Mouse (Mus musculus): ENCODE measurements around the gene Snrpb. TPM values are rescaled to one million over a fixed set of nuclear protein-coding genes. Genes with fewer than 3 reads are reported as not detected.

Gene Snrpb
- 168 and 185 TPM in 2 replicates for polyA plus RNA-seq (2012; rRNA removed)
- 292 and 318 TPM in 2 replicates for polyA plus RNA-seq (2014; fragmentation: Nextera tagmentation; extraction: Ambion mirVana)

GRCm38 (mm10) chr2:130178706-130179506 is at the start of gene Snrpb:
TSS of gene Snrpb (minus strand) at chr2:130179403.
- Histone ChIP-seq H3K9me3 (ENCODE audit: control insufficient read depth, low read length) (no peaks in the 10 kb centered on the region), H3K27ac (peak within 1 kb of the TSS; percentile 76), H3K4me2 (ENCODE audit: low read depth) (peak within 1 kb of the TSS; percentile 98), H3K4me1 (replicated peaks; ENCODE audit: control insufficient read depth in 2 of 2, insufficient read depth in 2 of 2, low read length in 1 of 2) (peaks cover 9 to 13% of the 10 kb centered on the region in 2 experiments), H3K27me3 (ENCODE audit: control insufficient read depth, insufficient read depth, low read length) (no peaks in the 10 kb centered on the region), H3K9ac (replicated peaks) (peak within 1 kb of the TSS; percentile 100), H3K36me3 (replicated peaks; ENCODE audit: control insufficient read depth, insufficient read depth, low read depth) (peaks cover 33% of the 10 kb centered on the region), H3K4me3 (ENCODE audit: insufficient read depth in 1 of 2, low read depth in 2 of 2, low read length in 2 of 2) (peak within 1 kb of the TSS; percentile 95 to 100)
- under 1% methylated on average over 81 of the region's 81 CpGs for WGBS (ENCODE audit: insufficient replicate concordance)
- ATAC-seq (ENCODE audit: insufficient read depth), result peak; percentile 90
- DNase-seq (ENCODE audit: low read depth in 3 of 3, low spot score in 3 of 3), result peak; percentile 82 to 84 (median 84)
- TF ChIP-seq EP300 (IDR thresholded peaks at IDR 0.05; ENCODE audit: low read depth) (peak; percentile 22; the same call in 1 of the 2 replicates), CTCF (IDR thresholded peaks at IDR 0.05; ENCODE audit: low read depth) (peak; percentile 10; the same call in 1 of the 2 replicates)

- DNase-seq (ENCODE audit: low read depth in 3 of 3, low spot score in 3 of 3), result no peak
- Histone ChIP-seq H3K4me1 (replicated peaks; ENCODE audit: control insufficient read depth in 2 of 2, insufficient read depth in 2 of 2, low read length in 1 of 2) (no peaks in the 10 kb centered on the region), H3K36me3 (replicated peaks; ENCODE audit: control insufficient read depth, insufficient read depth, low read depth) (no peaks in the 10 kb centered on the region), H3K27ac (no peak overlapping the region), H3K4me3 (ENCODE audit: insufficient read depth in 1 of 2, low read depth in 2 of 2, low read length in 2 of 2) (no peak overlapping the region), H3K9ac (replicated peaks) (no peak overlapping the region), H3K9me3 (ENCODE audit: control insufficient read depth, low read length) (no peaks in the 10 kb centered on the region), H3K27me3 (ENCODE audit: control insufficient read depth, insufficient read depth, low read length) (no peaks in the 10 kb centered on the region), H3K4me2 (ENCODE audit: low read depth) (no peak overlapping the region)
- no peak for ATAC-seq (ENCODE audit: insufficient read depth)
- TF ChIP-seq EP300 (IDR thresholded peaks at IDR 0.05; ENCODE audit: low read depth), result no peak
- TF ChIP-seq CTCF (IDR thresholded peaks at IDR 0.05; ENCODE audit: low read depth), result no peak
- 63% methylated on average over 2 of the region's 2 CpGs for WGBS (ENCODE audit: insufficient replicate concordance)
These were observed 32.4 kb upstream of the Snrpb start for GRCm38 (mm10) chr2:130211581-130211980.

GRCm38 (mm10) chr2:130209636-130210035 is 30.4 kb upstream of the Snrpb start:
- no peak for DNase-seq (ENCODE audit: low read depth in 3 of 3, low spot score in 3 of 3)
- no peak for ATAC-seq (ENCODE audit: insufficient read depth)

GRCm38 (mm10) chr2:130207996-130208395 is 28.8 kb upstream of the Snrpb start:
- Histone ChIP-seq H3K4me1 (replicated peaks; ENCODE audit: control insufficient read depth in 2 of 2, insufficient read depth in 2 of 2, low read length in 1 of 2) (no peaks in the 10 kb centered on the region), H3K4me2 (ENCODE audit: low read depth) (no peak overlapping the region), H3K27me3 (ENCODE audit: control insufficient read depth, insufficient read depth, low read length) (no peaks in the 10 kb centered on the region), H3K9me3 (ENCODE audit: control insufficient read depth, low read length) (no peaks in the 10 kb centered on the region), H3K9ac (replicated peaks) (no peak overlapping the region), H3K27ac (no peak overlapping the region), H3K36me3 (replicated peaks; ENCODE audit: control insufficient read depth, insufficient read depth, low read depth) (no peaks in the 10 kb centered on the region), H3K4me3 (ENCODE audit: insufficient read depth in 1 of 2, low read depth in 2 of 2, low read length in 2 of 2) (no peak overlapping the region)
- DNase-seq (ENCODE audit: low read depth in 3 of 3, low spot score in 3 of 3), result no peak
- no peak for TF ChIP-seq EP300 (IDR thresholded peaks at IDR 0.05; ENCODE audit: low read depth)
- no peak for TF ChIP-seq CTCF (IDR thresholded peaks at IDR 0.05; ENCODE audit: low read depth)
- no peak for ATAC-seq (ENCODE audit: insufficient read depth)
- WGBS (ENCODE audit: insufficient replicate concordance), result 75% methylated on average over 3 of the region's 3 CpGs

More at GRCm38 (mm10) chr2:130209636-130210035, 30.4 kb upstream of the Snrpb start:
- no peak overlapping the region for H3K27ac ChIP-seq
- H3K9ac ChIP-seq (replicated peaks), result no peak overlapping the region
- WGBS (ENCODE audit: insufficient replicate concordance), result 63% methylated on average over 3 of the region's 3 CpGs
- H3K4me3 ChIP-seq (ENCODE audit: insufficient read depth in 1 of 2, low read depth in 2 of 2, low read length in 2 of 2), result no peak overlapping the region
- H3K4me2 ChIP-seq (ENCODE audit: low read depth), result no peak overlapping the region
- TF ChIP-seq EP300 (IDR thresholded peaks at IDR 0.05; ENCODE audit: low read depth) (no peak), CTCF (IDR thresholded peaks at IDR 0.05; ENCODE audit: low read depth) (no peak)
- H3K36me3 ChIP-seq (replicated peaks; ENCODE audit: control insufficient read depth, insufficient read depth, low read depth), result no peaks in the 10 kb centered on the region
- H3K9me3 ChIP-seq (ENCODE audit: control insufficient read depth, low read length), result no peaks in the 10 kb centered on the region
- H3K27me3 ChIP-seq (ENCODE audit: control insufficient read depth, insufficient read depth, low read length), result no peaks in the 10 kb centered on the region
- no peaks in the 10 kb centered on the region for H3K4me1 ChIP-seq (replicated peaks; ENCODE audit: control insufficient read depth in 2 of 2, insufficient read depth in 2 of 2, low read length in 1 of 2)

- no peaks in the 10 kb centered on the region for H3K27me3 ChIP-seq (ENCODE audit: control insufficient read depth, insufficient read depth, low read length)
- H3K9ac ChIP-seq (replicated peaks), result no peak overlapping the region
- H3K36me3 ChIP-seq (replicated peaks; ENCODE audit: control insufficient read depth, insufficient read depth, low read depth), result no peaks in the 10 kb centered on the region
- no peak overlapping the region for H3K4me3 ChIP-seq (ENCODE audit: insufficient read depth in 1 of 2, low read depth in 2 of 2, low read length in 2 of 2)
- DNase-seq (ENCODE audit: low read depth in 3 of 3, low spot score in 3 of 3) (no peak), ATAC-seq (ENCODE audit: insufficient read depth) (no peak)
- TF ChIP-seq CTCF (IDR thresholded peaks at IDR 0.05; ENCODE audit: low read depth) (no peak), EP300 (IDR thresholded peaks at IDR 0.05; ENCODE audit: low read depth) (no peak)
- H3K4me1 ChIP-seq (replicated peaks; ENCODE audit: control insufficient read depth in 2 of 2, insufficient read depth in 2 of 2, low read length in 1 of 2), result no peaks in the 10 kb centered on the region
- H3K27ac ChIP-seq, result no peak overlapping the region
- 46% methylated on average over 2 of the region's 2 CpGs for WGBS (ENCODE audit: insufficient replicate concordance)
- H3K4me2 ChIP-seq (ENCODE audit: low read depth), result no peak overlapping the region
- H3K9me3 ChIP-seq (ENCODE audit: control insufficient read depth, low read length), result no peaks in the 10 kb centered on the region
These were observed 28.2 kb upstream of the Snrpb start for GRCm38 (mm10) chr2:130207376-130207775.

Data from liver, embryonic 14.5 days (tissue).